Mouse (Mus musculus) small intestine, adult 2 months (tissue): Measurements from ENCODE around the gene Magi1. TPM values are rescaled to one million over a fixed set of nuclear protein-coding genes. Genes with fewer than 3 reads are reported as not detected.
A peak's percentile ranks its signal among the peaks of the same experiment; 100 is the strongest.

Source experiments
- H3K27ac ChIP-seq: fragments of 200-500 bp; 2 replicates; pipeline ENCODE4 v1.5.1; 2012; ENCODE audit warnings: low read depth, low read length, control low read depth, inconsistent platforms; ENCODE audit not compliant: insufficient read depth
- H3K27me3 ChIP-seq: fragments of 200-500 bp; 2 replicates; pipeline ENCODE4 v1.6.1; 2012; ENCODE audit warnings: mild to moderate bottlenecking, moderate library complexity, low read length, inconsistent platforms; ENCODE audit not compliant: control insufficient read depth, insufficient read depth
- H3K36me3 ChIP-seq: fragments of 200-500 bp; 2 replicates; pipeline ENCODE4 v1.6.1; 2012; ENCODE audit warnings: mild to moderate bottlenecking, low read length, control low read depth, inconsistent platforms; ENCODE audit not compliant: control insufficient read depth, insufficient read depth
- H3K4me1 ChIP-seq: fragments of 200-500 bp; 2 replicates; pipeline ENCODE4 v1.6.1; 2012; ENCODE audit warnings: low read length, inconsistent platforms, mixed read lengths; ENCODE audit not compliant: control insufficient read depth, insufficient read depth, insufficient read length
- H3K4me3 ChIP-seq: fragments of 200-500 bp; 2 replicates; pipeline ENCODE4 v1.5.1; 2012; ENCODE audit warnings: low read depth, mild to moderate bottlenecking, control low read depth, inconsistent platforms, low read length, moderate library complexity
- CTCF ChIP-seq: fragments of 200-500 bp; IDR thresholded peaks from 2 replicates; pipeline ENCODE4 v1.5.1; 2012; ENCODE audit warnings: low read depth, mild to moderate bottlenecking, control low read depth, inconsistent platforms, low read length, moderate library complexity, mixed read lengths; ENCODE audit not compliant: insufficient replicate concordance, insufficient read length; ENCODE audit errors: extremely low read depth
- POLR2A ChIP-seq: fragments of 200-500 bp; IDR thresholded peaks from 2 replicates; pipeline ENCODE4 v1.6.1; 2012; ENCODE audit warnings: low read depth, mild to moderate bottlenecking, control low read depth, inconsistent platforms, low read length, moderate library complexity
- WGBS: fragments of 180-500 bp; shearing (Covaris S2); methylation state at CpG from one replicate; pipeline ENCODE4 v1.1.7; 2018; 5-methylcytosine and 5-hydroxymethylcytosine counted together
- polyA plus RNA-seq: library from polyadenylated mRNA; depleted of rRNA; stranded (reverse); fragments of >200 nt; gene quantifications from 2 replicates; pipeline ENCODE4 v1.2.3, GENCODE M21; 2012

Magi1 gene
- polyA plus RNA-seq, 1 experiment = 7.0 TPM

GRCm38 (mm10) chr6:94078934-94079333 is 204.8 kb downstream of the Magi1 start:
- no peaks in the 10 kb centered on the region for H3K27me3 ChIP-seq
- no peaks in the 10 kb centered on the region for H3K36me3 ChIP-seq
- H3K27ac ChIP-seq = no peak overlapping the region
- TF ChIP-seq CTCF (no peak), POLR2A (no peak)
- H3K4me1 ChIP-seq = peaks cover 14% of the 10 kb centered on the region
- 33% methylated on average over 8 of the region's 8 CpGs for WGBS
- H3K4me3 ChIP-seq = no peak overlapping the region

GRCm38 (mm10) chr6:94077013-94077412 is 206.7 kb downstream of the Magi1 start:
- TF ChIP-seq CTCF (no peak), POLR2A (no peak)
- Histone ChIP-seq H3K27ac (no peak overlapping the region), H3K4me1 (peaks cover 1% of the 10 kb centered on the region; the same call in 1 of the 2 replicates), H3K27me3 (no peaks in the 10 kb centered on the region), H3K4me3 (no peak overlapping the region), H3K36me3 (no peaks in the 10 kb centered on the region)
- WGBS = 94% methylated on average over 3 of the region's 3 CpGs

GRCm38 (mm10) chr6:94075990-94076389 is 207.7 kb downstream of the Magi1 start:
- no peaks in the 10 kb centered on the region for H3K36me3 ChIP-seq
- WGBS = 89% methylated on average over 4 of the region's 4 CpGs

GRCm38 (mm10) chr6:94075228-94075627 is 208.5 kb downstream of the Magi1 start:
- no peaks in the 10 kb centered on the region for H3K36me3 ChIP-seq
- H3K27ac ChIP-seq = no peak overlapping the region
- no peaks in the 10 kb centered on the region for H3K4me1 ChIP-seq
- no peak for TF ChIP-seq CTCF
- TF ChIP-seq POLR2A = no peak
- no peaks in the 10 kb centered on the region for H3K27me3 ChIP-seq
- WGBS = 80% methylated on average over 8 of the region's 8 CpGs
- no peak overlapping the region for H3K4me3 ChIP-seq

More at GRCm38 (mm10) chr6:94075990-94076389, 207.7 kb downstream of the Magi1 start:
- Histone ChIP-seq H3K4me3 (no peak overlapping the region), H3K4me1 (no peaks in the 10 kb centered on the region), H3K27me3 (no peaks in the 10 kb centered on the region), H3K27ac (no peak overlapping the region)
- TF ChIP-seq CTCF (no peak), POLR2A (no peak)

GRCm38 (mm10) chr6:94071676-94072075 is 212.0 kb downstream of the Magi1 start:
- H3K4me3 ChIP-seq = no peak overlapping the region
- WGBS = 79% methylated on average over 5 of the region's 5 CpGs
- H3K27me3 ChIP-seq = no peaks in the 10 kb centered on the region
- no peak for TF ChIP-seq POLR2A
- no peak for TF ChIP-seq CTCF
- no peaks in the 10 kb centered on the region for H3K36me3 ChIP-seq
- H3K27ac ChIP-seq = no peak overlapping the region
- H3K4me1 ChIP-seq = peaks cover 10% of the 10 kb centered on the region; the same call in 1 of the 2 replicates

GRCm38 (mm10) chr6:94070702-94071101 is 213.0 kb downstream of the Magi1 start:
- TF ChIP-seq POLR2A (no peak), CTCF (no peak)
- H3K4me1 ChIP-seq = peaks cover 10% of the 10 kb centered on the region; the same call in 1 of the 2 replicates
- H3K27me3 ChIP-seq = no peaks in the 10 kb centered on the region
- no peaks in the 10 kb centered on the region for H3K36me3 ChIP-seq
- H3K27ac ChIP-seq = no peak overlapping the region
- 80% methylated on average over 3 of the region's 3 CpGs for WGBS
- no peak overlapping the region for H3K4me3 ChIP-seq

GRCm38 (mm10) chr6:94069421-94069820 is 214.3 kb downstream of the Magi1 start:
- peaks cover 11% of the 10 kb centered on the region; the same call in 1 of the 2 replicates for H3K4me1 ChIP-seq
- H3K27ac ChIP-seq = peak overlapping the region; percentile 33
- WGBS = 26% methylated on average over 3 of the region's 3 CpGs
- H3K27me3 ChIP-seq = no peaks in the 10 kb centered on the region
- TF ChIP-seq CTCF = no peak
- H3K36me3 ChIP-seq = no peaks in the 10 kb centered on the region
- H3K4me3 ChIP-seq = no peak overlapping the region

- no peak overlapping the region for H3K4me3 ChIP-seq
- no peak for TF ChIP-seq POLR2A
- TF ChIP-seq CTCF = no peak
- H3K27ac ChIP-seq = no peak overlapping the region
- 68% methylated on average over 8 of the region's 8 CpGs for WGBS
- no peaks in the 10 kb centered on the region for H3K36me3 ChIP-seq
- H3K4me1 ChIP-seq = peaks cover 15% of the 10 kb centered on the region; the same call in 1 of the 2 replicates
- no peaks in the 10 kb centered on the region for H3K27me3 ChIP-seq
Measured at GRCm38 (mm10) chr6:94067741-94068450, 215.8 kb downstream of the Magi1 start.
